Mouse (Mus musculus) stomach, postnatal 0 days (tissue): ENCODE measurements around the gene Lrp1.

Experiments used
- CTCF ChIP-seq: IDR thresholded peaks from 2 replicates; pipeline ENCODE4 v1.5.1; 2016; ENCODE audit warnings: antibody characterized with exemption, low read depth, mild to moderate bottlenecking, moderate library complexity
- EP300 ChIP-seq: optimal IDR thresholded peaks from 2 replicates; pipeline ENCODE3; 2016; ENCODE audit warnings: antibody characterized with exemption

DNA sequence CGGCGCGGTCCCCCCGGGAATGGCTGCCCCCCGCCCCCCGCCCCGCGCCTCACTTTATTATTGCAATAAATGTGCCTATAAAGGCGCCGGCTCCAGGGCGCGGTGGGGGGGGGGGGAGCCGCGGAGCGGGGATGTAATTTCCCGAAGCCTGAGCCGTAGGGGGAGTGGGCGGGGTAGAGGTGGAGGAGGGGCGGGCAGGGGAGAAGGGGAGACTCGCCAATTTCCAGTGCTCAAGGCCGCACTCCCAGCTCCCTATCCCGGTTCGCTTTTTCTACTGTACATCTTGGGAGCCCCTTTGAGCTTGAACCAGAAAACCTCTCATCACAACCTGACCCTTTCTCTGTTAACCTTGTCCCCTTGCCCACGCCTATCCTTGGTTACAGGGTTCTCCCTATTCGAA, 90.0 kb downstream of the Lrp1 start:
- TF ChIP-seq CTCF (no peak), EP300 (no peak)
